Mouse (Mus musculus): ENCODE measurements around the gene Cdk4. TPM values are rescaled to one million over a fixed set of nuclear protein-coding genes. Genes with fewer than 3 reads are reported as not detected.
"Not testable (repeated sequence)": the region's sequence is repeated elsewhere in the genome, so short reads cannot be mapped to it uniquely, and the experiment has no call there.

Cdk4 gene
- polyA plus RNA-seq, 1 experiment from 2014 or later = 3,023 TPM

DNA sequence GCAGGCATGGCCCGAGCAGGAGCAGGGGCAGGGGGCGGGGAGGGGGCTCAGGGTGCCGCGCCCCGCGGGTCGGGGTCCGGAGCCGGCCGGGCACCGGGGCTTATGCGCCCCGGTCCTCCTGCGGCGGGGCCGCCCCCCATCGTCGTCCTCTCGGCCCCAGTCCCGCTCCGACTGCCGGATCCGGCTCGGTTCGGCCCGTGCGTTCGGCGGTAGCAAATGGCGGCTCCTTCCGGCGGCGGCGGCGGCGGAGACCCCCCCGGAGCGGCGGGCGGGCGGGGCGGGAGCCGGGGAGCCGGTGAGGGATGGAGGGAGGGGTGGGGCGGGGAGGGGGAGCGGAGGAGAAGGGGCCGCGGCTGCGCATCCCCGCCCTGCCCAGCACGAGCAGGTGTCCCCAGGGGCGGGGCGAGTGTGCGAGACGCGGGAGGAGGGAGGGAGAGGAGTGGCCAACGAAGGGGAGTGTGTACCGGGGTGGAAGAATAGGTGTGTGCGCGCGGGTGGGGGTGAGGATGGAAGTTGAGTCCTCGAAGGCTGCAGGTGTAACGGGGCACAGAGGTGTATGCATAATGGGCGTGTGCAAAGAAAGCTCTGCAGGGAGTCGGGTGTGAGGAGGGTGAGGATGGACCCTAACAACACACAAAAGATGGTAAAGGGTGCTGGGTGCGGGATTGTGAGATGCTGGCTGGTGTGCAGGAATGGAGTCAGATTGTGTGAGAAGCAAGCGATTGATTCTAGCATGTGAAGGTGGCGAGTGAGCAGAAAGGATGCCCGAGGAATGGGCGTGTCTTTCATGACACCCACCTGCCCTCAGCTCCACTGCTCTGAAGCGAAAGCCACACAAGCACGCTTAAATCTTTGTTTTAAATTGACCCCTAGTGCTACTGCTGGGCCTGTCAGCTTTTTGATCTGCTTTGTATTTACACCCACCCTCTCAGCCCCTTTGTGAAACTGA is 3.1 kb upstream of the Cdk4 start, which contains the start of gene March9:
March9 (minus strand) TSS at position 217 of the 949 bp plus-strand sequence.
- H3K4me3 ChIP-seq = peak within 1 kb of the TSS; percentile 95
- peaks cover 56% of the 10 kb centered on the region for H3K4me1 ChIP-seq
- peaks cover 35% of the 10 kb centered on the region for H3K36me3 ChIP-seq (replicated peaks)
- H3K27me3 ChIP-seq (replicated peaks; ENCODE audit: low read depth, poor library complexity, severe bottlenecking) = peaks cover 61% of the 10 kb centered on the region
- no peaks in the 10 kb centered on the region for H3K9me3 ChIP-seq
- peak within 1 kb of the TSS; percentile 88 for H3K27ac ChIP-seq (replicated peaks)
- DNase-seq (ENCODE audit: low spot score) = peak; percentile 82
- WGBS = under 1% methylated on average over 67 of the region's 72 CpGs

DNA sequence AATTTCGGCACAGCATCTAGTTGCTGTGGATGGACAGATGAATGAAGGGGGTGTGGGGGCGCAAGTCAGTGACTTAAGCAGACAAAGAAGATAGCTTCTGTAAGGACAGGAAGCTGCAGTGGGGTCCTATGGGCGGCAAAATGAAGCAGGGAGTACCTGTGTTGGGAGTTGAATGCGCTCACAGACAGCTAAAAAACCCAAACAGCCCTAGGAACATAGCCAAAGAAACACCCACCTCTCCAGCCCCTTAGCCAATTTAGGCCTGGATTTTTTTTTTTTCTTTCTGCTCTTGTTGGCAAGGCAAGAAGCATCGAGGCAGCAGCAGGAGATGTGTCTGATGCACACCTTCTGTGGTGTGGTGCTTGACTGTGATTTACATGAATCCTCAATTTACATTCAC is 2.2 kb upstream of the Cdk4 start:
- Histone ChIP-seq H3K4me1 (peaks cover 57% of the 10 kb centered on the region), H3K9me3 (no peaks in the 10 kb centered on the region), H3K27ac (replicated peaks) (no peak overlapping the region), H3K27me3 (replicated peaks; ENCODE audit: low read depth, poor library complexity, severe bottlenecking) (peaks cover 58% of the 10 kb centered on the region), H3K36me3 (replicated peaks) (peaks cover 35% of the 10 kb centered on the region), H3K4me3 (peak overlapping the region; percentile 95; the same call in 1 of the 2 replicates)
- no peak for DNase-seq (ENCODE audit: low spot score)
- WGBS = 36% methylated on average over 5 of the region's 5 CpGs

DNA sequence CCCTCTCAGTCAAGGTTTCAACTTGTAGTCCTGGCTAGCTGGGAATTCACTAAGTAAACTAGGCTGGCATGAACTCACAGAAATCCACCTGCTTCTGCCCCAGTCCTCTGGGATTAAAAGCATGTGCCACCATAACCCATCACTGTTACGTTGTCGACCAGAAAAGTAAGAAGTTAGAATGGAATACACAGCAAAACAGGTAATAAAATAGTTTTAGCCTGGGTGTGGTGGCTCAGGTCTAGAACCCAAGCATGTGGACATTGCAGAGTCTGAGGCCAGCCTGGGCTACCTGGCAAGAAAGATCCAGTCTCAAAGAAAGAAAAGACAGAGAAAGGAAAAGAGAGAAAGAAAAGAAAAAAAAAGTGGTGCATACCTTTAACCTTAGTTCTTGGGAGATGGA is 1.8 kb upstream of the Cdk4 start:
- 73% methylated on average over 2 of the region's 2 CpGs for WGBS
- no peaks in the 10 kb centered on the region for H3K9me3 ChIP-seq
- no peak overlapping the region for H3K4me3 ChIP-seq
- peaks cover 53% of the 10 kb centered on the region for H3K27me3 ChIP-seq (replicated peaks; ENCODE audit: low read depth, poor library complexity, severe bottlenecking)
- DNase-seq (ENCODE audit: low spot score) = no peak
- H3K27ac ChIP-seq (replicated peaks) = no peak overlapping the region
- H3K4me1 ChIP-seq = peaks cover 58% of the 10 kb centered on the region
- H3K36me3 ChIP-seq (replicated peaks) = peaks cover 35% of the 10 kb centered on the region

DNA sequence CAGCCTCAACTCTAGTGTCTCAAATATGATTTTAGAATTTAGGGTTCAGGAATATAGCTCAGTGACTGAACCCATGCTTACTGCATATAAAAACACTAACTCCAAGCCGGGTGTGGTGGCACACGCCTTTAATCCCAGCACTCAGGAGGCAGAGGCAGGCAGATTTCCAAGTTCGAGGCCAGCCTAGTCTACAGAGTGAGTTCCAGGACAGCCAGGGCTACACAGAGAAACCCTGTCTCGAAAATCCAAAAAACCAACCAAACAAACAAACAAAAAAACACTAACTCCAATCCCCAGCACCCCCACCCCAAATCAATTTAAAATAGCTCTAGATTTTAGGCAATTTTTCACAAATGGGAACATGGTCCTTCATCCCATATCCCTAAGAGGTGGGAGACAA is 1.2 kb upstream of the Cdk4 start:
- Histone ChIP-seq H3K4me1 (peaks cover 62% of the 10 kb centered on the region), H3K27me3 (replicated peaks; ENCODE audit: low read depth, poor library complexity, severe bottlenecking) (peaks cover 52% of the 10 kb centered on the region), H3K36me3 (replicated peaks) (peaks cover 35% of the 10 kb centered on the region)
- H3K27ac ChIP-seq (replicated peaks); H3K9me3 ChIP-seq; DNase-seq (ENCODE audit: low spot score); H3K4me3 ChIP-seq: not testable (repeated sequence)
- WGBS = 85% methylated on average over 4 of the region's 4 CpGs

DNA sequence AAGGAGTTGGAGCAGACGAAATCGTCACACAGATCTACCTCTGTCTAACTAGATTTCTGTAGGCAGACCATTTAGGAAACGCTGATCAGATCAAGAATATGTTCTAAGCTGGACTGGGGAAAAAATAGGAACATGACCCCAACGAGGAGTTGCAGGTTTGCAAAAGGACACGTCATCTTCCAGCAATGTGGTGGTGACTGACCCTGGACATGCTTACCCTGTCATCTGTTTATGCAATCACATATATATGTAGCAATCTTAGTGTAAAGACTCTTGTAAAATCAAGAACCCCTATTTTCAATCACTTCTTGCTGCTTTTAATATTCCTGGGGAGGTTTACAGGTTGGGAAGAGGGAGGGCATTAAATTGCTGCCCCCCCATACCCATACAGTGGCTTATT is 831 bp upstream of the Cdk4 start:
- DNase-seq (ENCODE audit: low spot score) = no peak
- Histone ChIP-seq H3K27me3 (replicated peaks; ENCODE audit: low read depth, poor library complexity, severe bottlenecking) (peaks cover 47% of the 10 kb centered on the region), H3K4me1 (peaks cover 62% of the 10 kb centered on the region), H3K36me3 (replicated peaks) (peaks cover 35% of the 10 kb centered on the region), H3K27ac (replicated peaks) (peak overlapping the region; percentile 100; the same call in 1 of the 2 replicates), H3K4me3 (peak overlapping the region; percentile 93), H3K9me3 (no peaks in the 10 kb centered on the region)
- WGBS = 83% methylated on average over 5 of the region's 5 CpGs

DNA sequence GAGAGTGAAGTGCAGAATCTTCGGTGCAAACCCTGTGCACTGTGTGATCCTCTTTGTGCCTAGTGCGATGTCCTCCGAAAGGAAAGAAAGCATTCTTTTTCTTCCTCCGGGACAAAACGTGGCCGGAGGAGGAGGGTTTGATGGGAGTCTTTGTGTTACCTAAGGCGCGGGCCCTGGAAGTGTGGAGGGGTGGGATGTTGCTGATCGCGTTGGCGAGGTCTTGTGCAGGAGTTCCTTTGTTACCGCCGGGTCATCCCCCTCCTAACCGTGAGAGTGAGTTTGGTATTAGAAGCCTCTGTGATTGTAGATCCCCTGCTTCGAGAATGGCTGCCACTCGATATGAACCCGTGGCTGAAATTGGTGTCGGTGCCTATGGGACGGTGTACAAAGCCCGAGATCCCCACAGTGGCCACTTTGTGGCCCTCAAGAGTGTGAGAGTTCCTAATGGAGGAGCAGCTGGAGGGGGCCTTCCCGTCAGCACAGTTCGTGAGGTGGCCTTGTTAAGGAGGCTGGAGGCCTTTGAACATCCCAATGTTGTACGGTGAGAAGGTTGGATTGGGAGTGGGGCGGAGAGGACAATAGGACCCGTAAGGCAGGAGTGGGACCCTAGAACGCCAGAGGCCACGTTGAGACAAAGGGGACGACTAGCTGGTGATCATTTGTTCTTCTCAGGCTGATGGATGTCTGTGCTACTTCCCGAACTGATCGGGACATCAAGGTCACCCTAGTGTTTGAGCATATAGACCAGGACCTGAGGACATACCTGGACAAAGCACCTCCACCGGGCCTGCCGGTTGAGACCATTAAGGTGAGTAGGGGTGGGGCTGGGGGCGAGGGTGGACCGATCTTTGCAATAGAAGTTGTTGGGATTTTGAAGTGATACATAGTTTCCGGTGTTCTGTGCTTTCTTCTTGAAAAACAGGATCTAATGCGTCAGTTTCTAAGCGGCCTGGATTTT is 858 bp downstream of the Cdk4 start:
- H3K4me3 ChIP-seq = peak overlapping the region; percentile 93
- peaks cover 31% of the 10 kb centered on the region for H3K27me3 ChIP-seq (replicated peaks; ENCODE audit: low read depth, poor library complexity, severe bottlenecking)
- peaks cover 62% of the 10 kb centered on the region for H3K4me1 ChIP-seq
- WGBS = 16% methylated on average over 37 of the region's 37 CpGs
- peak overlapping the region; percentile 100 for H3K27ac ChIP-seq (replicated peaks)
- DNase-seq (ENCODE audit: low spot score) = peak; percentile 58
- no peaks in the 10 kb centered on the region for H3K9me3 ChIP-seq
- H3K36me3 ChIP-seq (replicated peaks) = peaks cover 46% of the 10 kb centered on the region

DNA sequence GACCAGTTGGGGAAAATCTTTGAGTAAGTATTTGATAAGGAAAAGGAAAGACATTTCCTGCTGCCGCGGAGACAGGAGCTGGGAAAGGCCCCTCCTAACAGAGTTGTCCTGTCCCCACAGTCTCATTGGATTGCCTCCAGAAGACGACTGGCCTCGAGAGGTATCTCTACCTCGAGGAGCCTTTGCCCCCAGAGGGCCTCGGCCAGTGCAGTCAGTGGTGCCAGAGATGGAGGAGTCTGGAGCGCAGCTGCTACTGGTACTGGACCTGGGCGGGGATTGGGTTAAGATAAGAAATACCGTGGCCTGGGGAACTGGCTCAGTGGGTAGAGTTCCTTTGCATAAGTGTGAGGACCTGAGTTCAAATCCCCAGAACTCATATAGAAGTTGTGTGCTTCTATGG is 2.6 kb downstream of the Cdk4 start:
- H3K9me3 ChIP-seq = no peaks in the 10 kb centered on the region
- H3K4me3 ChIP-seq = peak overlapping the region; percentile 93; the same call in 1 of the 2 replicates
- WGBS = 90% methylated on average over 9 of the region's 9 CpGs
- peaks cover 13% of the 10 kb centered on the region for H3K27me3 ChIP-seq (replicated peaks; ENCODE audit: low read depth, poor library complexity, severe bottlenecking)
- DNase-seq (ENCODE audit: low spot score) = no peak
- no peak overlapping the region for H3K27ac ChIP-seq (replicated peaks)
- H3K4me1 ChIP-seq = peaks cover 51% of the 10 kb centered on the region
- H3K36me3 ChIP-seq (replicated peaks) = peaks cover 46% of the 10 kb centered on the region

DNA sequence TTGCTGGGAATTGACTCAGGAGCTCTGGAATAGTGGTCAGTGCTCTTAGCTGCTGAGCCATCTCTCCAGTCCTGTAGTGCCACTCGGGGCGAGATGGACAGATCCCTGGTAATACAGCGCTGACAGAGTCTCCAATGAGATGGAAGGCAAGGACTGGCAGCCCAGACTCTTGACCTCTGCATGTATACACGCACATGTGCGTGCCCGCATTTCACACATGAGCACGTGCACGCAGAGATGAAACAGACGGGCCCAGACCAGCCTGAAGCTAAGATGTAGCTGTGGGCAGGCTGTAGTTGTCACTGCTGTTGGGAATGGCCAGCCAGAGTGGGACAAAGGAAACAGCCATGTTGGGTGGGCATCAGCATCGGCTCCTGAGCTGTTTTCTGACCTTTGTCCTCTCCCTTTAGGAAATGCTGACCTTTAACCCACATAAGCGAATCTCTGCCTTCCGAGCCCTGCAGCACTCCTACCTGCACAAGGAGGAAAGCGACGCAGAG is 3.2 kb downstream of the Cdk4 start:
- Histone ChIP-seq H3K27ac (replicated peaks) (no peak overlapping the region), H3K4me3 (peak overlapping the region; percentile 23; the same call in 1 of the 2 replicates), H3K4me1 (peaks cover 53% of the 10 kb centered on the region)

DNA sequence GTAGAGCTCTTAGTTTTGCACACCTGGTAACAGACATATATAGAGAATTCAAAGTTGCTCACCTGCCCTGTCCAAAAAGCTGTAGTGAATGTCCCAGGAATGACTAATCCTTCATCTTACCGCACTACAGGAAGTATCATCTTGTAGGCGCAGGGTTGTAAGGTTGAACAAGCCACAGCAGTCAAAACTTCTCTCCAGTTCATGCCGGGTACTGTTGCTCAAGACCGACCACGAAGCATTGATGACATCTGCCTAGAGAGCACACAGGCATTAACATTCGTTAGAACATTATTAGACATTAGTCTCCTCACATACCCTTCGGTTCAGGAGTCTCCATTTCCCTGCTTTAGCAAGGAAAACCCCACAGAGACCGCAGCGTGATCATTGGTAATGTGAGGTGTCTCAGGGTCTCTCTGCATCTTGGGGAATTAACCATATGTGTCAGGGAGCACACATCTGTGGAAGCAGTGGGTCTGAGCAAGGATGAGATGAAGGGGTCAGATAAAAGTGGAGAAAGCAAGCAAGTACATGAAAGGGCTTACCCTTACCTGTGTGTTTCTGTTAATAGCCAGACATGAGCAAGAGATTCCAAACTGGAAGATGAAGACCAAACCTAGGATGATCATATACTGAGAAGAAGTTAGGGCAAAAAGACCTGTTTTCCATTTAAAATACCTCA is 5.2 kb downstream of the Cdk4 start:
- Histone ChIP-seq H3K9me3 (no peaks in the 10 kb centered on the region), H3K27ac (replicated peaks) (peak overlapping the region; percentile 92; the same call in 1 of the 2 replicates), H3K27me3 (replicated peaks; ENCODE audit: low read depth, poor library complexity, severe bottlenecking) (no peaks in the 10 kb centered on the region), H3K36me3 (replicated peaks) (peaks cover 46% of the 10 kb centered on the region), H3K4me3 (peak overlapping the region; percentile 79), H3K4me1 (peaks cover 47% of the 10 kb centered on the region)
- DNase-seq (ENCODE audit: low spot score) = no peak
- 83% methylated on average over 9 of the region's 9 CpGs for WGBS

More for the DNA sequence above, 3.2 kb downstream of the Cdk4 start:
- peak; percentile 20 for DNase-seq (ENCODE audit: low spot score)
- Histone ChIP-seq H3K27me3 (replicated peaks; ENCODE audit: low read depth, poor library complexity, severe bottlenecking) (peaks cover 7% of the 10 kb centered on the region), H3K36me3 (replicated peaks) (peaks cover 46% of the 10 kb centered on the region), H3K9me3 (no peaks in the 10 kb centered on the region)
- WGBS = 88% methylated on average over 14 of the region's 14 CpGs

DNA sequence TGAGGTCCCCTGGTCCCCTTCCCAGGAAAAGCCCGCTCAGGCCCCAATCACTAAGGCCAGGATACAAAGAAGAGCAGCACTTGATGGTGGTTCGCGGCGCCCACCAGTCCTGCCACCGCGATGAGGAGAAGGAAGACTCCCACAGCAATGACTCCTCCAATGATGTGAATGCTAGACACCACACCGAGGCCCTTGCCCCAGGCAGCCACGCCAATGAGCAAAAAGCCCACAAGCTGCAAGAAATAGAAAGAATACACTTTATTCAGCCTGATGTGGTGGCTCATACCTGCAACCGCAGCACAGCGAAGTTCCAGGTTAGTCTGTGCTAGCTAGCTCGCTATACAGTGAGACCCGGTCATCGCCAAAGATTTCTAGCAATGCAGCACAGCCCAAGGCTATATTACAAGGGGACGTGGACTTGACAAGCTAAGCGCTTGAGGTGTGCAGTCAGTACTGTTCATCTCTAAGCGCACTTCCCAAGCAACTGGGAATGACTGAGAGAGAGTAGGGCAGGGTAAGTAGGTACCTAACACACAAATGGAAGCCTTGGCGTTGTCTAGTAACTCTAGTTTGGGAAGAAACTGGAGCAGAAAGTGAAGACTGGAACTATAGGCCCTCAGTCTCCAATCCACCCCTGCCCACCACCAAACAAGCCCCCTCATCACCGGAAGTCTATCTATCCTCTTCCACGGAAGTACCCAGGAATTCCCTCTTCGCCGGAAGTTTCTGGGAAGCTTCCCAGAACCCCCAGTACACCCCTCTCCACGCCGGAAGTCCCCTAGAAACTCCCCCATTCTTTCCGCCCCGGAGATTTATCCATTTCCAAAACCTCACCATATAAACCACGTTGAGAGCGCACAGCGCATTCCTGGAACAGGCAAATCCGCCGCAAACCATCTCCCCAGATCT is 6.2 kb downstream of the Cdk4 start:
- 10% methylated on average over 30 of the region's 30 CpGs for whole genome bisulfite sequencing
- H3K27ac ChIP-seq (replicated peaks) = peak overlapping the region; percentile 92
- DNase-seq (ENCODE audit: low spot score) = peak; percentile 54

More for the DNA sequence above, 6.2 kb downstream of the Cdk4 start:
- peak overlapping the region; percentile 79 for H3K4me3 ChIP-seq
- H3K9me3 ChIP-seq = no peaks in the 10 kb centered on the region
- no peaks in the 10 kb centered on the region for H3K27me3 ChIP-seq (replicated peaks; ENCODE audit: low read depth, poor library complexity, severe bottlenecking)
- peaks cover 43% of the 10 kb centered on the region for H3K36me3 ChIP-seq (replicated peaks)
- peaks cover 46% of the 10 kb centered on the region for H3K4me1 ChIP-seq
